Mouse (Mus musculus) lung, adult 2 months (tissue): ENCODE measurements at regions not wholly inside any gene's neighbourhood (a gene's known extent, or its start where the extent isn't known, plus 50 kb on each side); places are given as distances from the start of the nearest gene placed in this dataset.

Source experiments
- DNase-seq: peaks from one replicate; pipeline ENCODE4 v3.0.0; 2022
- H3K4me1 ChIP-seq: fragments of 200-500 bp; 2 replicates; pipeline ENCODE4 v1.6.1; 2011; ENCODE audit warnings: low read length; ENCODE audit not compliant: control insufficient read depth, insufficient read depth
- H3K4me3 ChIP-seq: fragments of 200-500 bp; replicated peaks from 2 replicates; pipeline ENCODE3; 2011; ENCODE audit warnings: low read depth, mild to moderate bottlenecking, control low read depth, low read length; ENCODE audit errors: extremely low read depth
- CTCF ChIP-seq: fragments of 200-500 bp; IDR thresholded peaks from 2 replicates; pipeline ENCODE4 v1.5.1; 2011; ENCODE audit warnings: mild to moderate bottlenecking, low read length, control low read depth; ENCODE audit not compliant: insufficient read depth
- POLR2A ChIP-seq: fragments of 200-500 bp; IDR thresholded peaks from 2 replicates; pipeline ENCODE4 v1.6.1; 2011; ENCODE audit warnings: low read depth, mild to moderate bottlenecking, control low read depth, low read length, borderline replicate concordance; ENCODE audit errors: extremely low read depth
- WGBS: fragments of 180-500 bp; shearing (Covaris S2); methylation state at CpG from one replicate; pipeline ENCODE4 v1.1.7; 2018; 5-methylcytosine and 5-hydroxymethylcytosine counted together

DNA sequence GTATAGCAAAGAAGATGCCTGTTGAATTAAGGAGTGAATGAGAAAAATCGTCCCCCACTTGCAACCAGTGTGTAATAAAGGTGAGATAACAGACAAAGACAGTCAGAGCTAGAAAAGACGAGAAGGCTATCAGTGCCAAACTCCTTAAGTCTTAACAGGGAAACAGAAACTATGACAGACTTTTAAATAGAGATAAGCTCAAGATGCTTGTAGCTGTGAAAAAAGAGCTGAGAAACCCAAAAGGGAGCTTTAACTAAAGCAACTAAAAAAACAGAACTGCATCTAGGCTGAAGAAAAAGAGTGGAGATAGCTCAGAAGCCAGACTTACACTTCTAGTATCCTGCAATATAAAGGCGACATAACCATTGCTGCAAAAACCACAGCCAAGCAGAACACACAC lies 87.8 kb upstream of the Tprg start:
- no peak for DNase-seq
- TF ChIP-seq POLR2A: no peak
- TF ChIP-seq CTCF: no peak
- no peaks in the 10 kb centered on the region for H3K4me1 ChIP-seq
- H3K4me3 ChIP-seq: no peak overlapping the region
- WGBS: 49% methylated on average over 3 of the region's 3 CpGs

DNA sequence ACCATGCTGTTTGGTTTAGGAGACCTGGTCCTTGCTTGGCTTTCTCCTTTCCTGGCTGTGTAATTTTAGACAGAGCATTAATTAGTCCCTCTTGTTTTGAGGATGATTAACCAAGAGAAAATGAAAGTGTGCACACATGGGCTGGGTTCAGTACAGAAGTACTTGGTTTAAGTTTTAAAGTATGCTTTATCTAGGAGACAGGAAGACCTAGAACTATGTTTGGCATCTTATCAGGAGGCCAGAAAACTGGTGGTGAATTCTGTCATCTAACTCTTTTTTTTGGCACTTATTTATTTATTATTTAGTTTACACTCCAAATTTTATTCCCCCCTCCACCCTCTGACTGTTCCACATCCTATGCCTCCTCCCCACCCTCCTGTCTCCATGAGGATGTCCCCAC lies 86.6 kb upstream of the Tprg start:
- no peak overlapping the region for H3K4me3 ChIP-seq
- TF ChIP-seq POLR2A (no peak), CTCF (no peak)
- DNase-seq: no peak
- H3K4me1 ChIP-seq: no peaks in the 10 kb centered on the region

DNA sequence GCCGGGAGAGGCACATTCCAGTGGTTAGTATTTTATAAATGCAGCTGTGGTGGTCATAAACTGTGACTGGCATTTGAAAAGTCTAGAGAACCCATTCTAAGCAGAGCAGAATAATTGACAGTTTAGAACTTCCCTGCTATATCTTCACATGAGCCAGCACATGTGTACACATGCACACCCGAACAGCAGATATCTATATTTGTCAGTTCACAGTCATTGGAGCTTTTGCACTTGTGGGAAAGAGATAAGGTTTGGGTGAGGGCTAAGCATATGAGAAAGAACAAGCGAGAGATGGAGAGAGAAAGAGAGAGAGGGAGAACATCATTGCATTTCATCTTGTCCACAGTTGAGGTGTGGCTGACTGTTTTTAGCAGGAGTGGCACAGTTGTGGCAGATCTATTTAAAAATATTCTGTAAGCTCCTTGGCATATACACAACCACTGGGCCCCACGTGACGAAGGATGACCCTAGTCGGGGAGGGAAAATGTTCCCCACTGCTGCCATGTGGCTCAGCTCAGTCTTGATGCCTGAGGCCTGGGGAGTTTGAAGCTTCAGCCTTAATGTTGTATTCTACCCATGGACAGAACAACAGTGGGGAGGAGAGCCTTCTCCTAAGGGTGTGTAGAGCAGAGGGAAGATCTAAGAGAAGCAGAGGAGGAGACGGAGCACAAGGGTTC lies 85.4 kb upstream of the Tprg start:
- 68% methylated on average over 7 of the region's 7 CpGs for WGBS
- no peak for DNase-seq
- TF ChIP-seq POLR2A (no peak), CTCF (no peak)
- H3K4me3 ChIP-seq: no peak overlapping the region
- H3K4me1 ChIP-seq: no peaks in the 10 kb centered on the region

DNA sequence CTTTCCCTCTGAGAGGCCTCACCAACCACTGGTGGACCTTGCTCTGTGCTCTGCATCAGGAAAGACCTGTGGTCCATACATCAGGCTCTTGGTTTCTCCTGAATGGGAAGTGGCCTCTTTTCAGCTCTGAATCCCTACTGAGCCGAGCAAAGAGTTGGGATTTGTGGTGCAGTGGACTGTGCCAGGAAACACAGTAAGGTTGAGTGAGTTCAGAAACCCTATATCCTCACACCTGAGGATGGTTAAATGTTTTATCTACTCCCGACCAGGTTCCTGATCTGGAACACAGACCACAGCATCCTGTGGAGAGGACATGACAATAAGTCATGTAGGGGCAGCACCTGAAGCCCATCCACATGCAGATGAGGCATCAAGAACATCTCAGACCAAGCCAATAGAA lies 73.4 kb upstream of the Tprg start:
- DNase-seq: no peak
- no peaks in the 10 kb centered on the region for H3K4me1 ChIP-seq
- no peak overlapping the region for H3K4me3 ChIP-seq
- 62% methylated on average over 2 of the region's 2 CpGs for WGBS
- no peak for TF ChIP-seq CTCF
- TF ChIP-seq POLR2A: no peak

DNA sequence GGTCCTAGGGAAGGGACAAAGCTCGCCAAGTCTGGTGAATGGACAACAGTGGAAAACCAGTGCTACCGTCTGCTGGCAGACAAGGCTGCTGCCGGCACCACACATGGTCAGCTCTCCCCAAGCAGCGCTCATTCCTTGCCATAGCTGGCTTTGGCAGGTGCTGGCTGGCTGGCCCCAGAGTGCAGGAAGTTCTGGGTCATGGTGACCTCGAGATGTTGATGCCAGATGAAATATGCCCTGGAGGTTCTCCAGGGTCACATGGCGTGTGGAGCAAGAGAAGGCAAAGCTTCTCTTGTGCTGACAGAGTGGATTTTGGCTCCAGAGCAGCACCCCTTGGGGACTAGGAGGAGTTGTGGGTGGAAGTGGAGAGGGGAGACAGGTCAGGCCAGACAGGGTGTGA lies 66.1 kb upstream of the Tprg start:
- TF ChIP-seq CTCF (no peak), POLR2A (no peak)
- Histone ChIP-seq H3K4me1 (no peaks in the 10 kb centered on the region), H3K4me3 (no peak overlapping the region)
- DNase-seq: peak; percentile 3
- WGBS: 62% methylated on average over 6 of the region's 6 CpGs

DNA sequence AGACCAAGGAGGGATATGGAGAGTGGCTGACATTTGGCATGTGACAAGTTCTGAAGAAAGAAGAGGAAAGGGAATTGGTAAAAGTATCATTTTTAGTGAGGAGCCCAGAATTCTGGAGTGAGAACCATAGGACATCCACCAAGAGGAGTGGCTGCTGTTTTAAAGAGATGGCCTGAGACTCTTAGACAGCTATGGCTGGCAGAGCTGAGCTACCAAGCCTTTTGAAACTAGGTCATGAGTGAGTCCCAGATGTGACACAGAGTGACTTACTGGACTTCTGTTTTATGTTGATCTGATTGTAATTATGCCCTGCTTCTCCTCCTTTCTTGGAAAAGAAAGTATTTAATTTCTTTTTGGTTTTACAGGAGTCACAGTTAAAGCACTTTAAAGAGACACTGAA lies 61.8 kb upstream of the Tprg start:
- DNase-seq: no peak

More for the DNA sequence above, 61.8 kb upstream of the Tprg start:
- TF ChIP-seq POLR2A (no peak), CTCF (no peak)
- Histone ChIP-seq H3K4me1 (no peaks in the 10 kb centered on the region), H3K4me3 (no peak overlapping the region)
